Mouse (Mus musculus) regulatory T cell (primary cell): ENCODE measurements at regions not wholly inside any gene's neighbourhood (a gene's known extent, or its start where the extent isn't known, plus 50 kb on each side); places are given as distances from the start of the nearest gene placed in this dataset.

Experiments
- in situ Hi-C: fragments of 300-600 bp; cut with MboI, MseI; formaldehyde crosslinking; loops from one replicate; pipeline ENCODE4 v1.15.1; 2025; ENCODE audit warnings: high pct_unique_total_duplicates

GRCm38 (mm10) chr4:75884371-75884770 is 606.3 kb upstream of the Dmac1 start:
- in situ Hi-C loops, result no loop called here

- in situ Hi-C loops, result no loop called here
These were observed 591.7 kb upstream of the Dmac1 start for GRCm38 (mm10) chr4:75869771-75870170.

GRCm38 (mm10) chr4:75861076-75861475 is 583.0 kb upstream of the Dmac1 start:
- in situ Hi-C loops, result no loop called here

- in situ Hi-C loops, result no loop called here
These were observed 579.8 kb upstream of the Dmac1 start for GRCm38 (mm10) chr4:75857769-75858408.

GRCm38 (mm10) chr4:75855688-75856296 is 577.7 kb upstream of the Dmac1 start:
- in situ Hi-C loops, result no loop called here

GRCm38 (mm10) chr4:75850343-75850742 is 572.2 kb upstream of the Dmac1 start:
- in situ Hi-C loops, result loop anchor here (5.0 kb wide), 1 partner anchor 52 kb away; no protein-coding TSS in a partner anchor

- in situ Hi-C loops, result no loop called here
These were observed 569.7 kb upstream of the Dmac1 start for GRCm38 (mm10) chr4:75847675-75848385.

- in situ Hi-C loops, result no loop called here
These were observed 566.9 kb upstream of the Dmac1 start for GRCm38 (mm10) chr4:75845021-75845420.

- in situ Hi-C loops, result no loop called here
These were observed 560.5 kb upstream of the Dmac1 start for GRCm38 (mm10) chr4:75838619-75839018.

- in situ Hi-C loops, result no loop called here
These were observed 549.1 kb upstream of the Dmac1 start for GRCm38 (mm10) chr4:75827082-75827711.

- in situ Hi-C loops, result no loop called here
These were observed 541.1 kb upstream of the Dmac1 start for GRCm38 (mm10) chr4:75819193-75819603.

- in situ Hi-C loops, result no loop called here
These were observed 537.9 kb upstream of the Dmac1 start for GRCm38 (mm10) chr4:75816026-75816425.

- in situ Hi-C loops, result no loop called here
These were observed 534.2 kb upstream of the Dmac1 start for GRCm38 (mm10) chr4:75812266-75812665.

GRCm38 (mm10) chr4:75801870-75802269 is 523.8 kb upstream of the Dmac1 start:
- in situ Hi-C loops, result no loop called here

- in situ Hi-C loops, result no loop called here
These were observed 523.1 kb upstream of the Dmac1 start for GRCm38 (mm10) chr4:75801156-75801555.

GRCm38 (mm10) chr4:75791789-75792188 is 513.7 kb upstream of the Dmac1 start:
- in situ Hi-C loops, result no loop called here

- in situ Hi-C loops, result no loop called here
These were observed 513.0 kb upstream of the Dmac1 start for GRCm38 (mm10) chr4:75790920-75791589.

GRCm38 (mm10) chr4:75787405-75787804 is 509.3 kb upstream of the Dmac1 start:
- in situ Hi-C loops, result no loop called here

GRCm38 (mm10) chr4:75786391-75786790 is 508.3 kb upstream of the Dmac1 start:
- in situ Hi-C loops, result no loop called here

GRCm38 (mm10) chr4:75779492-75779891 is 501.4 kb upstream of the Dmac1 start:
- in situ Hi-C loops, result no loop called here

GRCm38 (mm10) chr4:75764141-75764540 is 486.0 kb upstream of the Dmac1 start:
- in situ Hi-C loops, result no loop called here

- in situ Hi-C loops, result no loop called here
These were observed 466.5 kb upstream of the Dmac1 start for GRCm38 (mm10) chr4:75744605-75745004.
